Mouse (Mus musculus) liver, embryonic 11.5 days (tissue): ENCODE results near the gene Cux1. TPM values are rescaled to one million over a fixed set of nuclear protein-coding genes. Genes with fewer than 3 reads are reported as not detected.

Source experiments
- ATAC-seq: fragments of 200-750 bp; cut with Nextera tagmentation; replicated peaks from 2 replicates; pipeline ENCODE4 v1.8.0; 2017; ENCODE audit warnings: moderate number of reproducible peaks, mild to moderate bottlenecking, moderate TSS enrichment, moderate library complexity; ENCODE audit not compliant: low FRiP score
- DNase-seq: peaks from one replicate; pipeline ENCODE4 v3.0.0-alpha.2; 2017; ENCODE audit warnings: low spot score
- H3K27ac ChIP-seq: fragments of 300-500 bp; sonication (generic); 2 replicates; pipeline ENCODE4 v1.5.1; 2014; ENCODE audit warnings: mild to moderate bottlenecking, low read depth, low read length, control low read depth
- H3K27me3 ChIP-seq: fragments of 300-500 bp; sonication (generic); replicated peaks from 2 replicates; pipeline ENCODE4 v1.6.1; 2014; ENCODE audit warnings: low read length, mixed read lengths; ENCODE audit not compliant: control insufficient read depth, insufficient read depth
- H3K36me3 ChIP-seq: fragments of 300-500 bp; sonication (generic); 2 replicates; pipeline ENCODE4 v1.6.1; 2014; ENCODE audit warnings: mild to moderate bottlenecking, low read length, moderate library complexity, mixed read lengths; ENCODE audit not compliant: control insufficient read depth, insufficient read depth
- H3K4me1 ChIP-seq: fragments of 300-500 bp; sonication (generic); replicated peaks from 2 replicates; pipeline ENCODE4 v1.6.1; 2014; ENCODE audit warnings: low read length, mixed read lengths; ENCODE audit not compliant: control insufficient read depth, insufficient read depth
- H3K4me2 ChIP-seq: fragments of 300-500 bp; sonication (generic); 2 replicates; pipeline ENCODE4 v1.6.1; 2014; ENCODE audit warnings: mild to moderate bottlenecking, control low read depth, moderate library complexity
- H3K4me3 ChIP-seq: fragments of 300-500 bp; sonication (generic); 2 replicates; pipeline ENCODE4 v1.5.1; 2014; ENCODE audit warnings: low read depth, low read length, control low read depth
- H3K9ac ChIP-seq: fragments of 300-500 bp; sonication (generic); 2 replicates; pipeline ENCODE4 v1.6.1; 2014; ENCODE audit warnings: low read depth, low read length, control low read depth
- H3K9me3 ChIP-seq: fragments of 300-500 bp; sonication (generic); 2 replicates; pipeline ENCODE4 v1.6.1; 2016; ENCODE audit warnings: low read length, inconsistent platforms, mixed read lengths; ENCODE audit not compliant: control insufficient read depth
- WGBS: fragments of 180-500 bp; shearing (Covaris S2); extraction: QIAGEN DNeasy Blood & Tissue Kit; methylation state at CpG from one replicate; pipeline ENCODE4 v1.1.7; 2014; 5-methylcytosine and 5-hydroxymethylcytosine counted together
- polyA plus RNA-seq: library from polyadenylated mRNA; unstranded; fragments of >200 nt; fragmentation: Nextera tagmentation; extraction: Ambion mirVana; gene quantifications from 2 replicates; pipeline ENCODE4 v1.2.1, GENCODE M21; 2014

The Cux1 gene
- polyA plus RNA-seq, 1 experiment from 2014 or later = 45.8 TPM

DNA sequence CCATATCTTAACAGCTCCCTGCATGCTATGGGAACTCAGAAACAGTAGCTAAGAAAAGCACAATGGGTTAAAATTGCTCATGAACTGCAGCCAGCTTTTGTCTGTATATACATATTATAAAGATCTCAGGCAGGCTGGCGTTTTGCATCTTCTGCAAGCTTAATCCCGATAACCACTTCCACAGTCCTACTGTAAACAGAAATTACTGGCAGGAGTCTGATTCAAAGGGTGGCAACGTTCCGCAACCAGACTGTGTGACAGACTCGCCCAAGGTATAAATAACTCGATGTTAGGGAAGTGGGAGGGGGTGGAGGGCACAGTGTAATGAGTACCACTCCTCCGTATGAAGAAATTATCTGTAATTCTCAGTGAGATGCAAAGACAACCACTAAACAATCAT, 55.9 kb downstream of the Cux1 start:
- ATAC-seq (no peak), DNase-seq (no peak)
- Histone ChIP-seq H3K9me3 (no peaks in the 10 kb centered on the region), H3K27me3 (no peaks in the 10 kb centered on the region), H3K27ac (no peak overlapping the region), H3K4me3 (no peak overlapping the region), H3K9ac (no peak overlapping the region), H3K36me3 (no peaks in the 10 kb centered on the region), H3K4me2 (no peak overlapping the region), H3K4me1 (peaks cover 9% of the 10 kb centered on the region)
- 41% methylated on average over 7 of the region's 7 CpGs for WGBS

DNA sequence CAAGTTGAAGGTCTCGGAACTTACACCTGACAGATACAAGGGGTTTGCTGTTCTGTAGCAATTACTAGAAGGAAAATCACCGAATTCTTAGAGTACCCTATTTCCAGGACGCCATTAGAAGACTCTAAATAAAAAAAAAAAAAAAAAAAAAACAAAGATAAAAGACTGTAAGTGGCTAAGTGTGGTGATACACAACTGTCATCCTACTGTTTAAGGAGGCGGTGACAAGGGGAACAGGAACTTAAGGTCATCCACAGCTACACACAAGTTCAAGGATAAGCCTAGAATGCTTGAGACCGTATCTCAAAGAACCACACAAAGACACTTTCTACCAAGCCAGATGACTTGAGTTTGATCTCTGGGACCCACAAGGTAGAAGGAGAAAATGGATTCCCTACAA, 56.7 kb downstream of the Cux1 start:
- Histone ChIP-seq H3K27ac (no peak overlapping the region), H3K9me3 (no peaks in the 10 kb centered on the region), H3K9ac (no peak overlapping the region), H3K4me2 (no peak overlapping the region), H3K27me3 (no peaks in the 10 kb centered on the region), H3K4me1 (peaks cover 7% of the 10 kb centered on the region), H3K4me3 (no peak overlapping the region), H3K36me3 (no peaks in the 10 kb centered on the region)
- ATAC-seq (no peak), DNase-seq (no peak)
- WGBS = 82% methylated on average over 5 of the region's 5 CpGs

DNA sequence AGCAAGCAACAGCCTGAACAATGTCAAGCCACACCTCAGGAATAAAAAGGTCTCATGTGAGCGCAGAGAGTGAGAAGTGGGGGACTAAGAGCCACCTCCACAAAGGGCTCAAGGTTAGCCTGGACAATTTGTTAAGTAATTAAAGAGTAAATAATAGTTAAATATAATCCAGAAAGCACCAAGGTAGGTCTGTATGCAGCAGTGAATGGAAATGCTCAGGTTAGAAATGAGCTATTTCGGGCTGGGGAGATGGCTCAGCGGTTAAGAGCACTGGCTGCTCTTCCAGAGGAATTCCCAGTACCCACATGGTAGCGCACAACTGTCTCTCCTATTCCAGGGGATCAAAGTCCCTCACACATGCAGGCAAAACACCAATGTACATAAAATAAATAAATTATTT, 59.7 kb downstream of the Cux1 start:
- H3K27me3 ChIP-seq = no peaks in the 10 kb centered on the region
- ATAC-seq (no peak), DNase-seq (no peak)
- H3K4me2 ChIP-seq = no peak overlapping the region
- no peaks in the 10 kb centered on the region for H3K9me3 ChIP-seq
- no peak overlapping the region for H3K4me3 ChIP-seq
- H3K27ac ChIP-seq = no peak overlapping the region
- WGBS = 87% methylated on average over 4 of the region's 4 CpGs
- H3K36me3 ChIP-seq = no peaks in the 10 kb centered on the region
- H3K4me1 ChIP-seq = peaks cover 21% of the 10 kb centered on the region
- no peak overlapping the region for H3K9ac ChIP-seq

DNA sequence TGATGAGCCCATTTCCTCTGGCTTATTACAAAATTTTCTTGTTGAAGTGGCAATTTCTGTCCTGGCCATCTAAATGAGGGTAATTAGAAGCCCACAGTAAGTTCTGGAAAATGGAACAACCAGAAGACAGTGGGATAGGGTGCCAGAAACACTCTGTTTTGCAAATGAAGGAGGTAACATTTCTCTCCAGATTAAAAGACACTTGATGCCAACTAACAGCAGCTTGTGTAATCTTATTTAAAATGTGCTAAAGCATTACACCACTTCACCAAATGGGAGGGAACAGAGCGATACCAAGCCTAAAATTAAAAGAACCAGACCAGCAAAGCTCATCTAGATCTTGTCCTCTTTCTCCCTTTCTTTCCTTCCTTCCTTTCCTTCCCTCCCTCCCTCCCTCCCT, 61.0 kb downstream of the Cux1 start:
- no peak for ATAC-seq
- no peak for DNase-seq
- 62% methylated on average over 1 of the region's 1 CpGs for WGBS
- no peaks in the 10 kb centered on the region for H3K27me3 ChIP-seq
- H3K4me2 ChIP-seq = no peak overlapping the region
- H3K36me3 ChIP-seq = no peaks in the 10 kb centered on the region
- no peaks in the 10 kb centered on the region for H3K9me3 ChIP-seq
- no peak overlapping the region for H3K9ac ChIP-seq
- H3K4me3 ChIP-seq = no peak overlapping the region
- H3K4me1 ChIP-seq = peaks cover 29% of the 10 kb centered on the region
- H3K27ac ChIP-seq = no peak overlapping the region

DNA sequence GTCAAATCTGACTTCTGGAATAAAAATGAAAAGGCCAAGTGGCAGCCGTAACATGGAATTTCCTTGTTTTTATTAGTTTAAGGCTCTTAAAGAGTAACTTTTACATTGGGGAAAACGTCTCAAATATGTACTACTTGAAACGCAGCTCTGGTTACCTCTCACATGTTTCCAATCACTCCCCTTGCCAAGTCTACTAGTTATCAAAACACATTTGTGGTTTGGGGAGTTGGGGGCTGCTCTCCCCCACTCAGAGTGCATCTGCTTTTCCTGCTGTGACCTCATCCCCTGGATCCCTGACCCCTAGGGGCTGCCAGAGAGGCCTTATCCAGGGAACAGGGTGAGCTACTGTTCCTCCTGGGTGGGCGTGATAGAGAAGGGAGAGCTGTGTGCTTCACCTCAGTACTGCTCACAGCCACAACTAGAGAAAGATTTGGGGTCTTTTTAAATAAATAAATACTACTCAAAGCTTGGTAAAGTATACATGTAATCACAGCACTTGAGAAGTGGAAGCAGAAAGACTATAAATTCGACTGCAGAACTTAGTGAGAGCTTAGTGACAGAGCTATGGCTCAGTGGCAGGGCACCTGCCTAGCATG, 64.7 kb downstream of the Cux1 start:
- Histone ChIP-seq H3K4me3 (no peak overlapping the region), H3K9me3 (no peaks in the 10 kb centered on the region), H3K4me1 (peaks cover 37% of the 10 kb centered on the region), H3K9ac (no peak overlapping the region), H3K27me3 (no peaks in the 10 kb centered on the region), H3K4me2 (no peak overlapping the region), H3K27ac (no peak overlapping the region), H3K36me3 (no peaks in the 10 kb centered on the region)
- WGBS = 52% methylated on average over 5 of the region's 5 CpGs
- DNase-seq = no peak
- ATAC-seq = no peak

DNA sequence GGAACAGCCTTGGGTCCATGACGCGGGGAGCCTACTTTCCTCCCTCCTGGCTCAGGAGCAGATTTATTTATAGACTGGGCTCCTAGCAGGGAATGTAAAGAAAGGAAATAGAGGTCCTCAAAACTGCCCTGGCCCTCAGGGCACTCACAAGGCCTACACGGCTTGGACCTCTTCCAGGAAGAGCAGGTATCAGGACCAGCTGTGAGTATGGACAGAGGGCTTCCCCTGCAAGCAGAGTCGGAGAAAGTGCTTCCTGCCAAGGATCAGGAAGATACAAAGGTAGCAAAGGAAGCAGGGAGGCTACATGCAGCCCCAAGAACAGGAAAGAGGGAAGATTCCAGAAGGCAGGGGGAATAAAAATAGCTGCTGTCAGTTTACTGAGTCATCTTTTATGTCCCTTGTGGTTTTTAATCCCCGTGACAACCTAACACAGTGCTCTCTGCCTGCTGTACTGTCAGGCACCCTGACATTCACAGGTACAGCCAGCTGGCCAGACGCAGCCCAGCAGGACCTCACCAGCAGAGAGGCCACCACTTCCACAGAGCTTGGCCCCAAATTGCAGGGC, 66.9 kb downstream of the Cux1 start:
- Histone ChIP-seq H3K27me3 (no peaks in the 10 kb centered on the region), H3K36me3 (no peaks in the 10 kb centered on the region), H3K27ac (peak overlapping the region; percentile 19; the same call in 1 of the 2 replicates), H3K4me3 (no peak overlapping the region), H3K9me3 (no peaks in the 10 kb centered on the region), H3K4me2 (no peak overlapping the region), H3K4me1 (peaks cover 33% of the 10 kb centered on the region), H3K9ac (no peak overlapping the region)
- WGBS = 45% methylated on average over 6 of the region's 6 CpGs
- DNase-seq (no peak), ATAC-seq (no peak)

DNA sequence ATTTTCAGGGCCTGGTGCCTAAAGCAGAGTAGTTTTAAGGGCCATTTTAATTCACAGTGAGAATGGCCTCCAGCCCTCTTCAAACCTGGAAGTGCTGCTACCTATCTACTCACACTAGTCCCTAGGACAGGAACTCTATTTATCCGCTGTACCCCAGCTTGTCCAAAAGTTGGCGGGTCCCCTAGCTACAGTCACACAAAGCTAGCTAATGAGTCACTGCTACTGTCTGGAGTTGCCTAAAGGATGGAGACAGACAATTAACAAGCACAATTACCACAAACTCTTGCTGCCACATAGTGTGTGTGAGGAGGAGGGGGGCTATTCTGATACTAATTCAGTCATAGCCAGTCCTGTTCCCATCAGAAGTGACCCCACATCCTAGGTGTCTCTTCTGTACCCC, 68.0 kb downstream of the Cux1 start:
- Histone ChIP-seq H3K4me3 (no peak overlapping the region), H3K36me3 (no peaks in the 10 kb centered on the region), H3K9ac (no peak overlapping the region), H3K4me2 (no peak overlapping the region), H3K9me3 (no peaks in the 10 kb centered on the region), H3K4me1 (peaks cover 42% of the 10 kb centered on the region), H3K27me3 (no peaks in the 10 kb centered on the region), H3K27ac (no peak overlapping the region)
- ATAC-seq (no peak), DNase-seq (no peak)
- 75% methylated on average over 2 of the region's 2 CpGs for WGBS

DNA sequence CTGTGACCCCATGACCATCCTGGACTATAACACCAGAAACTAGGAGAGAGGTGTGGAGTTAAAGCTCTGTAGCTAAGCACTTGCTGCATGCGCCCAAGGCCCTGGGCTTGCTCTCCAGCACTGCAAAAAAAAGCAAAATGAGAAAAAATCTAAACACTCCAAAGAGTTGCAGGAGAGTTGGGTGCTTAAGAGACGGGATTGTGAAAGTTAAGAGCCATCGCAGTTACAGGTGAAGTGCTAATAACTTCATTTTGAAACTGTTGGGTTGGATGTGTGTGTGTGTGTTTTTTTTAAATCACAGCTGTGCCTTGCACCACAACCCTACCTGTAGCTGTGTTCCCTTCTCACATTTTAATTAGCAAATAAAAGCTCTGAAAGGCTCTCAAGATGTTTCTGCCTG, 68.5 kb downstream of the Cux1 start:
- no peak for ATAC-seq
- no peaks in the 10 kb centered on the region for H3K27me3 ChIP-seq
- no peaks in the 10 kb centered on the region for H3K9me3 ChIP-seq
- no peaks in the 10 kb centered on the region for H3K36me3 ChIP-seq
- peaks cover 42% of the 10 kb centered on the region for H3K4me1 ChIP-seq
- H3K27ac ChIP-seq = no peak overlapping the region
- no peak overlapping the region for H3K4me3 ChIP-seq
- H3K4me2 ChIP-seq = no peak overlapping the region
- no peak for DNase-seq
- no peak overlapping the region for H3K9ac ChIP-seq
- WGBS = 89% methylated on average over 3 of the region's 3 CpGs

DNA sequence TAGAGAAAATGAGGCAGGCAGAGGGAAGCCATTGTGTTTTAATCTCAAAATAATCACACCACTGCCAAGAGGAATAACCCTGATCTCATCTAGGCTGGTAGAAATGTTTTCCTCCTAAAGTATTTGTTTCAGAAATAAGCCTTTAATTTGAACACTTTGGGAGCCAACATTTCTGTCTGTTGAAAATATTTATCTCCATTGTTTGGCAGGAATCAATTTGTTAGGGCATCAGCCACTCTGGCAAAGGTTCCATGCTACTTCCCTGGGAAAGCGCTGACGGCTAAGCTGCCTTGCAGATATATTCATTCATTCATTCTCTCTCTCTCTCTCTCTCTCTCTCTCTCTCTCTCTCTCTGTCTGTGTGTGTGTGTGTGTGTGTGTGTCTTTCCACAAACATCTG, 70.0 kb downstream of the Cux1 start:
- no peaks in the 10 kb centered on the region for H3K9me3 ChIP-seq
- no peak for DNase-seq
- H3K27me3 ChIP-seq = no peaks in the 10 kb centered on the region
- H3K36me3 ChIP-seq = no peaks in the 10 kb centered on the region
- H3K4me1 ChIP-seq = peaks cover 35% of the 10 kb centered on the region
- H3K4me3 ChIP-seq = no peak overlapping the region
- no peak for ATAC-seq
- 94% methylated on average over 2 of the region's 2 CpGs for WGBS
- no peak overlapping the region for H3K9ac ChIP-seq
- H3K4me2 ChIP-seq = no peak overlapping the region
- H3K27ac ChIP-seq = no peak overlapping the region
